Mouse (Mus musculus): ENCODE data around the gene Zkscan5. TPM values are rescaled to one million over a fixed set of nuclear protein-coding genes. Genes with fewer than 3 reads are reported as not detected.
"Not testable (repeated sequence)": the region's sequence is repeated elsewhere in the genome, so short reads cannot be mapped to it uniquely, and the experiment has no call there.

Gene Zkscan5
- total RNA-seq (2014; fragmentation: Nextera tagmentation) (6.8 and 8.5 TPM in 2 replicates), total RNA-seq (2017) (7.9 and 10.1 TPM in 2 replicates)

GRCm38 (mm10) chr5:145203936-145204691 is at the start of gene Zkscan5:
Gene Zkscan5, plus strand, starts transcription at chr5:145204562.
- peak; percentile 76 for ATAC-seq (replicated peaks; ENCODE audit: poor library complexity, severe bottlenecking)

- no peak for ATAC-seq (replicated peaks; ENCODE audit: poor library complexity, severe bottlenecking)
Observed at GRCm38 (mm10) chr5:145161361-145161760, 43.0 kb upstream of the Zkscan5 start.

GRCm38 (mm10) chr5:145164710-145165109 is 39.7 kb upstream of the Zkscan5 start:
- ATAC-seq (replicated peaks; ENCODE audit: poor library complexity, severe bottlenecking), result no peak

- ATAC-seq (replicated peaks; ENCODE audit: poor library complexity, severe bottlenecking), result no peak
Observed at GRCm38 (mm10) chr5:145165184-145165583, 39.2 kb upstream of the Zkscan5 start.

GRCm38 (mm10) chr5:145166536-145167305 is 37.6 kb upstream of the Zkscan5 start, which contains the start of the genes Ptcd1 and Cpsf4:
Gene Ptcd1, minus strand, starts transcription at chr5:145167108.
Gene Cpsf4, plus strand, starts transcription at chr5:145167213.
- ATAC-seq (replicated peaks; ENCODE audit: poor library complexity, severe bottlenecking), result peak; percentile 91

GRCm38 (mm10) chr5:145167306-145167661 is 37.1 kb upstream of the Zkscan5 start:
- ATAC-seq (replicated peaks; ENCODE audit: poor library complexity, severe bottlenecking), result no peak

- peak; percentile 45 for ATAC-seq (replicated peaks; ENCODE audit: poor library complexity, severe bottlenecking)
Observed at GRCm38 (mm10) chr5:145178461-145178980, 25.8 kb upstream of the Zkscan5 start.

GRCm38 (mm10) chr5:145185244-145185643 is 19.1 kb upstream of the Zkscan5 start:
- ATAC-seq (replicated peaks; ENCODE audit: poor library complexity, severe bottlenecking), result peak; percentile 65

- no peak for ATAC-seq (replicated peaks; ENCODE audit: poor library complexity, severe bottlenecking)
Observed at GRCm38 (mm10) chr5:145189416-145189815, 14.9 kb upstream of the Zkscan5 start.

- ATAC-seq (replicated peaks; ENCODE audit: poor library complexity, severe bottlenecking), result no peak
Observed at GRCm38 (mm10) chr5:145190373-145190772, 14.0 kb upstream of the Zkscan5 start.

GRCm38 (mm10) chr5:145190875-145191798 is 13.2 kb upstream of the Zkscan5 start:
- peak; percentile 97 for ATAC-seq (replicated peaks; ENCODE audit: poor library complexity, severe bottlenecking)

GRCm38 (mm10) chr5:145191962-145192361 is 12.4 kb upstream of the Zkscan5 start, which contains the start of gene Atp5j2:
Gene Atp5j2, minus strand, starts transcription at chr5:145192062.
- no peak for ATAC-seq (replicated peaks; ENCODE audit: poor library complexity, severe bottlenecking)

GRCm38 (mm10) chr5:145200387-145200786 is 4.0 kb upstream of the Zkscan5 start:
- ATAC-seq (replicated peaks; ENCODE audit: poor library complexity, severe bottlenecking), result peak; percentile 18

GRCm38 (mm10) chr5:145201321-145201991 is 2.9 kb upstream of the Zkscan5 start, which contains the start of gene Zkscan14:
Gene Zkscan14, minus strand, starts transcription at chr5:145201868.
- peak; percentile 59 for ATAC-seq (replicated peaks; ENCODE audit: poor library complexity, severe bottlenecking)

GRCm38 (mm10) chr5:145202446-145202845 is 1.9 kb upstream of the Zkscan5 start:
- ATAC-seq (replicated peaks; ENCODE audit: poor library complexity, severe bottlenecking), result no peak

GRCm38 (mm10) chr5:145205041-145205440 is 679 bp downstream of the Zkscan5 start:
- ATAC-seq (replicated peaks; ENCODE audit: poor library complexity, severe bottlenecking), result no peak

GRCm38 (mm10) chr5:145207385-145207784 is 3.0 kb downstream of the Zkscan5 start:
- ATAC-seq (replicated peaks; ENCODE audit: poor library complexity, severe bottlenecking), result no peak

GRCm38 (mm10) chr5:145207954-145208353 is 3.6 kb downstream of the Zkscan5 start:
- peak; percentile 6 for ATAC-seq (replicated peaks; ENCODE audit: poor library complexity, severe bottlenecking)

GRCm38 (mm10) chr5:145208391-145208790 is 4.0 kb downstream of the Zkscan5 start:
- ATAC-seq (replicated peaks; ENCODE audit: poor library complexity, severe bottlenecking), result not testable (repeated sequence)

Data from granulocyte monocyte progenitor cell, adult 5-6 weeks (primary cell).